Mouse (Mus musculus) heart, postnatal 0 days (tissue): ENCODE data around the gene Cotl1.

Source experiments
- CTCF ChIP-seq: IDR thresholded peaks from 2 replicates; pipeline ENCODE4 v1.5.1; 2016; ENCODE audit warnings: antibody characterized with exemption, control low read depth, low read depth
- EP300 ChIP-seq: IDR thresholded peaks from 2 replicates; pipeline ENCODE4 v1.6.1; 2016; ENCODE audit warnings: antibody characterized with exemption, low read depth

GRCm38 (mm10) chr8:119829870-119830580 lies 10.3 kb downstream of the Cotl1 start:
- TF ChIP-seq CTCF, result no peak
- no peak for TF ChIP-seq EP300
